Mouse (Mus musculus) stomach, postnatal 0 days (tissue): ENCODE data around the gene Gm9964.

Experiments used
- CTCF ChIP-seq: IDR thresholded peaks from 2 replicates; pipeline ENCODE4 v1.5.1; 2016; ENCODE audit warnings: antibody characterized with exemption, low read depth, mild to moderate bottlenecking, moderate library complexity
- EP300 ChIP-seq: optimal IDR thresholded peaks from 2 replicates; pipeline ENCODE3; 2016; ENCODE audit warnings: antibody characterized with exemption

- no peak for TF ChIP-seq EP300
- TF ChIP-seq CTCF, result no peak
These were observed 42.2 kb downstream of the Gm9964 start, which contains the start of gene Wsb1 for GRCm38 (mm10) chr11:79254391-79255098.
